8 mouse cellular contexts compared by ENCODE assay signal in genomic region chr13:58127766-58128361, GRCm38 (mm10). TPM values are rescaled to one million over a fixed set of nuclear protein-coding genes. Genes with fewer than 3 reads are reported as not detected.
DNase-seq lines count a peak whose midpoint lies in the region; ATAC-seq lines count a peak whose summit lies in the region.

No protein-coding gene starts in this region.

- H3K27ac ChIP-seq in forebrain, embryonic 13.5 days = peak overlapping the region; percentile 99
- H3K27ac ChIP-seq in hindbrain, embryonic 10.5 days = peak overlapping the region; percentile 100

- H3K27me3 ChIP-seq in forebrain, embryonic 13.5 days = no peaks in the 10 kb centered on the region
- H3K27me3 ChIP-seq in hindbrain, embryonic 10.5 days (ENCODE audit: insufficient read depth, poor library complexity, severe bottlenecking) = no peaks in the 10 kb centered on the region
- H3K27me3 ChIP-seq in megakaryocyte, embryonic 14.5 days (replicated peaks) = peaks cover under 1% of the 10 kb centered on the region

- H3K4me2 ChIP-seq in forebrain, embryonic 13.5 days = peak overlapping the region; percentile 85

- H3K9me3 ChIP-seq in forebrain, embryonic 13.5 days (replicated peaks) = no peaks in the 10 kb centered on the region
- no peaks in the 10 kb centered on the region for H3K9me3 ChIP-seq in hindbrain, embryonic 10.5 days
- peaks cover 9% of the 10 kb centered on the region for H3K9me3 ChIP-seq in megakaryocyte, embryonic 14.5 days

- peak; percentile 8 for ATAC-seq in activated CD4-positive, CD25-positive, alpha-beta regulatory T cell, adult 4 months
- peak; percentile 61 for ATAC-seq in forebrain, embryonic 13.5 days

- H3K9ac ChIP-seq in forebrain, embryonic 13.5 days = peak overlapping the region; percentile 100

- WGBS in forebrain, embryonic 13.5 days = under 1% methylated on average over 78 of the region's 81 CpGs
- under 1% methylated on average over 81 of the region's 81 CpGs for WGBS in hindbrain, embryonic 10.5 days

- H3K4me3 ChIP-seq in forebrain, embryonic 13.5 days = peak overlapping the region; percentile 99
- peak overlapping the region; percentile 98 for H3K4me3 ChIP-seq in hindbrain, embryonic 10.5 days
- peak overlapping the region; percentile 99 for H3K4me3 ChIP-seq in megakaryocyte, embryonic 14.5 days (replicated peaks)

- peaks cover 11% of the 10 kb centered on the region for H3K36me3 ChIP-seq in forebrain, embryonic 13.5 days (ENCODE audit: poor library complexity, severe bottlenecking)
- H3K36me3 ChIP-seq in hindbrain, embryonic 10.5 days = peaks cover 24% of the 10 kb centered on the region
- H3K36me3 ChIP-seq in megakaryocyte, embryonic 14.5 days (replicated peaks; ENCODE audit: low read length) = peaks cover 7% of the 10 kb centered on the region

- intact Hi-C loops in left cerebral cortex, postnatal 14 days (cut with DNase I) = no loop called here

- DNase-seq in cerebellum, adult 9-11 months = peak; percentile 83
- no peak for DNase-seq in cerebellum, adult 11 months
- peak; percentile 64 for DNase-seq in hindbrain, embryonic 10.5 days (ENCODE audit: low spot score)
- peak; percentile 59 to 65 for DNase-seq in left cerebral cortex, postnatal 14 days (ENCODE audit: low spot score in 2 of 2)
- peak; percentile 59 for DNase-seq in spleen, adult 12 weeks (ENCODE audit: low spot score)

- peaks cover 42% of the 10 kb centered on the region for H3K4me1 ChIP-seq in forebrain, embryonic 13.5 days
- H3K4me1 ChIP-seq in hindbrain, embryonic 10.5 days (replicated peaks) = peaks cover 43% of the 10 kb centered on the region
- H3K4me1 ChIP-seq in megakaryocyte, embryonic 14.5 days = peaks cover 22% of the 10 kb centered on the region

RNA-seq across cellular contexts. Expression of gene Hnrnpa0, which starts 0.5 kb away (rescaled TPM):
- 10 to 100 TPM; 20.5 to 32.4 TPM for polyA plus RNA-seq in activated CD4-positive, CD25-positive, alpha-beta regulatory T cell, adult 4 months (2017; shearing (Covaris generic))
- polyA plus RNA-seq in forebrain, embryonic 13.5 days (2015; fragmentation: Nextera tagmentation; extraction: Ambion mirVana) = 73.6 and 81.0 TPM in 2 replicates
- 41.4 and 46.1 TPM in 2 replicates for polyA plus RNA-seq in hindbrain, embryonic 10.5 days (2016; fragmentation: Nextera tagmentation; extraction: Ambion mirVana)
- total RNA-seq in left cerebral cortex, postnatal 14 days (2021) = 100 to 1,000 TPM; 125 to 136 TPM
- 352 and 532 TPM in 2 replicates for polyA plus RNA-seq in megakaryocyte, embryonic 14.5 days (2012; ENCODE audit: insufficient read depth, low replicate concordance)

RNA-seq across cellular contexts. Expression of gene Klhl3, which starts 14.5 kb away (rescaled TPM):
- 1 to 10 TPM; 7.0 to 9.8 TPM for polyA plus RNA-seq in activated CD4-positive, CD25-positive, alpha-beta regulatory T cell, adult 4 months (2017; shearing (Covaris generic))
- polyA plus RNA-seq in forebrain, embryonic 13.5 days (2015; fragmentation: Nextera tagmentation; extraction: Ambion mirVana) = 5.6 and 6.7 TPM in 2 replicates
- polyA plus RNA-seq in hindbrain, embryonic 10.5 days (2016; fragmentation: Nextera tagmentation; extraction: Ambion mirVana) = 1.9 and 3.4 TPM in 2 replicates
- 10 to 100 TPM; 28.0 to 30.2 TPM for total RNA-seq in left cerebral cortex, postnatal 14 days (2021)
- polyA plus RNA-seq in megakaryocyte, embryonic 14.5 days (2012; ENCODE audit: insufficient read depth, low replicate concordance) = not detected in 2 replicates

RNA-seq across cellular contexts. Expression of gene Idnk, which starts 29.6 kb away (rescaled TPM):
- 100 to 1,000 TPM; 250 to 265 TPM for polyA plus RNA-seq in activated CD4-positive, CD25-positive, alpha-beta regulatory T cell, adult 4 months (2017; shearing (Covaris generic))
- 66.5 and 73.2 TPM in 2 replicates for polyA plus RNA-seq in forebrain, embryonic 13.5 days (2015; fragmentation: Nextera tagmentation; extraction: Ambion mirVana)
- polyA plus RNA-seq in hindbrain, embryonic 10.5 days (2016; fragmentation: Nextera tagmentation; extraction: Ambion mirVana) = 57.1 and 66.7 TPM in 2 replicates
- 10 to 100 TPM; 21.5 to 21.9 TPM for total RNA-seq in left cerebral cortex, postnatal 14 days (2021)
- 3.4 and 15.6 TPM in 2 replicates for polyA plus RNA-seq in megakaryocyte, embryonic 14.5 days (2012; ENCODE audit: insufficient read depth, low replicate concordance)
